Mouse (Mus musculus): ENCODE results near the gene AA467197.

AA467197 gene

GRCm38 (mm10) chr2:122638029-122638428 lies 1.2 kb downstream of the AA467197 start:
- no peak for DNase-seq (ENCODE audit: low spot score)

- DNase-seq (ENCODE audit: low spot score), result no peak
These were observed 1.9 kb downstream of the AA467197 start for GRCm38 (mm10) chr2:122638673-122639072.

GRCm38 (mm10) chr2:122652096-122653084 lies 15.6 kb downstream of the AA467197 start:
- DNase-seq (ENCODE audit: low spot score), result no peak

DNA sequence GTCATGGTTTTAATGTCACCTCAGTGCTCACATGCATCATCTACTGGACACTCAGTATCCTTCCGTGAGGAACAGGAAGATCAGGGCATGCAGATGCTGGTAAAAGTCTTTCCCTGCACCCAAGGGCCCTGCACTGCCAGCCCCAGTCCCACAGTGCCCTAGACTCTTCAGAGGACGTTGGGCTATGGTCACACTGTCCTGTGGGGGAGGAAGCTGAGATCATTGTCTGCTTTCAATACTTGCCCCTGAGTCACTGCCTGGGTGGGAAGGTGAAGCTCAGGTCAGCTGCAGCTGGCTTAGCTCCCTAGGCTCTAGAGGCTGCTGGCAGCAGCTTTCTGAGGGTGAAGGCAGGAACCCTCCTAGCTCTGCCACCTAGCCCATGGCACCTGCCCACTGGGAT lies 19.3 kb downstream of the AA467197 start:
- DNase-seq (ENCODE audit: low spot score), result no peak

- no peak for DNase-seq (ENCODE audit: low spot score)
These were observed 20.0 kb downstream of the AA467197 start for GRCm38 (mm10) chr2:122656767-122657166.

DNA sequence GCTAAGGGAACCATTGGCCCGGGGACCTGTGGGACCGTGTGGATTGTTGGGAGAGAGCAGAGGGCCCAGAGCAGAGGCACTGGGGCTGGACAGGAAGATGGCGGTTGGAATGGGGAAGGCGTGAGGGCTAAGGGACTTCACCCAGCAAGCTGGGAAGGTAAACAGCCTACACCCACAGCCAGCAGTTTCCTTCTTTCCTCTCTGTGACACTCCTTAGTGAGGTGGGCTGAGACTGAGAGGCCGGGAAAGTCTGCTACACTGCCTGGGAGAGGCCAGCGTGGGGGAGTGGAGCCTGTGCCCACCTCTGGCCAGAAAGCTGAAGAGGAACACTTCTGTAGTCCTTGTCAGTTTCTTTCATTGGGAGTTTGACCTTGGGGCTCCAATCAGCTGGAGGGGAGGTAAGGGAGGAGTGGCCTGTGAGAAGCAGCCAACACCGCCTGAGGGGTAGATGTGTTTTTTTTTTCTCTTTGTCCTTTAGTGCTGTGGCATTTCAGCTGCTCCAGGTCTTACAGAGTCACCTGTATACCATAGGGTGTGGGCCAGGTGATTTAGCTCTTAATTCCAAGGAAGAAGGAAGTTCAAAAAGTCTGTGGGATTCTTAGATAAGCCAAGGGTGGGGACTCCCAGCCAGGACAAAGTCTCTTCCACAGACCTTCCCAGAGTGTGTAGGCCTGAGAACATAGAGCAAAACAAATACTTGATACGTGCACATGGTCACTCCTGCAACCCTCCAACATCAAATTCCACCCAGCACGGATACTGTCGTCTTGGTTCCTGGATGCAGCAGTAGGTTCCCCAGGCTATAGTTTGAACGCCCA lies 21.1 kb downstream of the AA467197 start:
- no peak for DNase-seq (ENCODE audit: low spot score)

DNA sequence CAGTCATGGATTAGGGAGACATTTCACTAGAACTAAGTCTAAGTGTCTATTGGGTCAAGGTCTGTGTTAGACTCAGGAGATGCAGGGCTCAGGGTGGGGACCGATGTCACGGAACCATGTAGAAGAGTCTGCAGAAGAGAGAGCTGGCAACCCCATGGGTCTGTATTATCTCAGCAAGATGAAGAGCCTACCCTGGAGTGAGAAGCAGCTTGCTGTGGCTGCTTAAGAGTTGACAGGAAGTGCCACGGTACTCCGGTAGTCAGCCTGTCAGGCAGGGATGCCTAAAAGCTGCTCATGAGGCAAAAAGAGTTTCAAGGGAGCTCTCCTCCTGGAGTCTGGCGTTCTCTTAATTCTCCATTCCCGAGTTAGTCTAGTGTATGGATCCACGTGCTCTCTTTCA lies 23.0 kb downstream of the AA467197 start:
- DNase-seq (ENCODE audit: low spot score), result no peak

DNA sequence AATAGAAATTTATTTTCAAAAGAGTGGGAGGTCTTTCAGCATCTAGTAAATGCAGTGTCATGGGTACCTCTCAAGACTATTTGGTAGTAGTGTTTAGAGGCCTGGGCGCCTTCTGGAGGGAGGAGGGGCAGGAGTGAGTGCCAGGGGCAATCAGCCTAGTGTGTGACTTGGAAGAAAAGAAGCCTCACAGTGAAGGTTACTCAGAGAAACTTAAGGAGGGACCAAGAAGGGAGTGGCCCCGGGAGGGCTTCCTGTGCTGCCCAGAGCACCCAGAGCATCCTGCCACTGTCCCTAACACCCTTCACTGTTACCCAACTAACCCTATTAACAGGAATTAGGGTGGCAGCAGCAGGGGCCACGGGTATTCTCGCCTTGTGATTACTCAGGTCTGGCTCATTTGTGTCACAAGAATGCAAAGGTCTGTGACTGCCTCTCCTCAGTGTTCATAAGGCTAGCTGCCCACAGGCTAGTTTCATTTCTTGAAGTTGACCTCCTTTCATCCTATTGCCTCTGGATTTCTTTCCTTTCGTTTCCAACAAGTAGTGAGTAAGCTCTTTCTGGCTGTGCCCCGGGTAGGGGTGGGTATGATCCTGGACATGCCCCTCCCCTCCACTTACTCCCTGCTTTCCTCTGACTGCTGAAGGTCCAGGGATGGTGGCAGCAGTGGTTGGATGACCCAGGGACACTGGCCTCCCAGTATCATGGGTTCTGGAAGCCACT lies 28.6 kb downstream of the AA467197 start:
- no peak for DNase-seq (ENCODE audit: low spot score)

- DNase-seq (ENCODE audit: low spot score), result peak; percentile 69
These were observed 29.4 kb downstream of the AA467197 start for GRCm38 (mm10) chr2:122665973-122666875.

DNA sequence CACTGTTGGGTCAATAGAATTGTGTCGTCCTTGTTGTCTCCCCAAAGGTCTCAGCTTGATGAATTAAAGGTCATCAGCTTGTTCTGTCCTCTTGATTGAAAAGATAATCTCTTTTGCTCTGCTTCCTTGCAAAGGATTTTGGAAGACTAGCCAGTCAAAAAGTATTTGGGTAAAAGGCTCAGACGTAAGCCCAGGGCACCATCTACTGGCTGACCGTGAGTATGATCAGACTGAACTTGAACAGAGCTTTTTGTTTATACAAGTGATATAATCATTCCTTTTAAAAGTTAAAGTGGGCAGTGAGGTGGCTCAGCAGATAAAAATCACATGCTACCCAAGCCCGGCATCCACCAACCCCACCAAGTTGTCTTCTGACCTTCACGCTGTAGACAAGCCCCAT lies 31.1 kb downstream of the AA467197 start:
- DNase-seq (ENCODE audit: low spot score), result peak; percentile 63

GRCm38 (mm10) chr2:122671714-122672113 lies 34.9 kb downstream of the AA467197 start:
- DNase-seq (ENCODE audit: low spot score), result no peak

DNA sequence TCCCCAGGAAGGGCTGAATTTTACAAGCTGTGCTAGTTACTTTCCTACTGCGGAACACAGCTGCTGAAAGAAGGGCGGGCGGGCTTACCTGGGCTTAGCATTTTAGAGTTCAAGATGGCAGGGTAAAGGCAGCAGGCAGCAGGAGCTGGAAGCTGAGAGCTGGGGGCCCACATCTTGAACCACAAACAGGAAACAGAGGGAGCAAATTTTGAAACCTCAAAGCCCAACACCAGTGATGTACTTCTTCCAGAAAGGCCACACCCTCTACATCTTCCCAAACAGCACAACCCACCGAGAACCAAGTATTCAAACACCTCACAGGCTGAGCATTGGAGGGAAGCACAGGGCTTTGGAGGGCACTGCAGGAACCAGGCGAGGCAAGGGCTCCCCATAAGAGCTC lies 36.1 kb downstream of the AA467197 start:
- DNase-seq (ENCODE audit: low spot score), result no peak

GRCm38 (mm10) chr2:122675126-122675525 lies 38.3 kb downstream of the AA467197 start:
- DNase-seq (ENCODE audit: low spot score), result no peak

- peak; percentile 9 for DNase-seq (ENCODE audit: low spot score)
These were observed 44.8 kb downstream of the AA467197 start for GRCm38 (mm10) chr2:122681379-122682137.

DNA sequence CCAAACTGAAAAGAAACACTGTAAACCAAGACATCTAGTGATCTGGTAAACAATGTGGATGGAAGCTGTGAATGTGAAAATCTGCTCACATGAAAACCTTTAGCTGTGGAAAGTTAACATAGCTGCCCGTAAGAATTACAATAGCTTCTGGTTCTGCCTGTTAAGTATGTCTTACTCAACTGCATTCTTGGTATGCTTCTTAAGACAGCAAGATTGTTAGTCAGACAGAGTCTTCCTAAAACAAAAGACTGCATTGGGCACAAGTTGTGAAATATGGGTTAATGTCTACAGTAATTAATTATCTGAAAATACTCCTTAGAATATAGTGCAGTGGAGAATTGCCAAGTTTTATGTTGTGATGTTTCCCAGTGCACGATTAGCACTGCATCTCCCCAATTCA lies 45.7 kb downstream of the AA467197 start:
- DNase-seq (ENCODE audit: low spot score), result no peak

DNA sequence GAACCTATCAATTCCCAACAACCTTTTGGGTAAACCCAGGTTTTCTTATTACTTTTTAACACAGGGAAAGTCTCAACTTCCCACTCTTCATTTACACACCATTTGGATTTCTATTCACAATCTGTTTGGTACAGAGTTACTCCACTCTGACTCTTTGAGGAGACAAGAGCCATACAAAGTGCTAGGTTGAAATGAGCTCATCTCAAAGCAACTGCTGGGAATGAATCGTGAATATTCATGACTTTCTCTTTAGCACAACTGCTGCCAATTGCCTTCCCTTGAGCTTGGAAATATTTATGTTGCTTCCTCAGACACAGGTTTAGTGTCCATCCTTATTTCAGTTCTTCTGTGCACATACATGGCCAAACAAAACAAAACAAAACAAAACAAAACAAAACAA lies 46.9 kb downstream of the AA467197 start:
- DNase-seq (ENCODE audit: low spot score), result no peak

- no peak for DNase-seq (ENCODE audit: low spot score)
These were observed 49.9 kb downstream of the AA467197 start for GRCm38 (mm10) chr2:122686665-122687064.

All from embryo, embryonic 10 days (tissue).